Mouse (Mus musculus) stomach, postnatal 0 days (tissue): ENCODE data around the gene Mab21l2. TPM values are rescaled to one million over a fixed set of nuclear protein-coding genes. Genes with fewer than 3 reads are reported as not detected.

Experiments
- ATAC-seq: fragments of 200-750 bp; cut with Nextera tagmentation; 2 replicates; pipeline ENCODE4 v1.8.0; 2017; ENCODE audit not compliant: low FRiP score, low TSS enrichment
- DNase-seq: peaks from one replicate; pipeline ENCODE4 v3.0.0-alpha.2; 2016; ENCODE audit warnings: low spot score
- H3K27ac ChIP-seq: fragments of 300-500 bp; sonication (generic); replicated peaks from 2 replicates; pipeline ENCODE4 v1.5.1; 2014; ENCODE audit warnings: mild to moderate bottlenecking, control low read depth
- H3K27me3 ChIP-seq: fragments of 300-500 bp; sonication (generic); 2 replicates; pipeline ENCODE4 v1.6.1; 2014; ENCODE audit warnings: low read length; ENCODE audit not compliant: control insufficient read depth, insufficient read depth
- H3K36me3 ChIP-seq: fragments of 300-500 bp; sonication (generic); 2 replicates; pipeline ENCODE4 v1.6.1; 2014; ENCODE audit warnings: low read length, mixed read lengths; ENCODE audit not compliant: control insufficient read depth, insufficient read depth
- H3K4me1 ChIP-seq: fragments of 300-500 bp; sonication (generic); replicated peaks from 2 replicates; pipeline ENCODE4 v1.6.1; 2014; ENCODE audit warnings: antibody characterized with exemption; ENCODE audit not compliant: control insufficient read depth, insufficient read depth
- H3K4me2 ChIP-seq: fragments of 300-500 bp; sonication (generic); replicated peaks from 2 replicates; pipeline ENCODE4 v1.6.1; 2014; ENCODE audit warnings: low read depth, mild to moderate bottlenecking, control low read depth, moderate library complexity
- H3K4me3 ChIP-seq: fragments of 300-500 bp; sonication (generic); 2 replicates; pipeline ENCODE4 v1.5.1; 2014; ENCODE audit warnings: low read depth, low read length, control low read depth
- H3K9ac ChIP-seq: fragments of 300-500 bp; sonication (generic); 2 replicates; pipeline ENCODE4 v1.6.1; 2014; ENCODE audit warnings: mild to moderate bottlenecking, low read length, control low read depth, mixed read lengths
- H3K9me3 ChIP-seq: fragments of 300-500 bp; sonication (generic); 2 replicates; pipeline ENCODE4 v1.6.1; 2016; ENCODE audit warnings: low read length; ENCODE audit not compliant: control insufficient read depth
- CTCF ChIP-seq: IDR thresholded peaks from 2 replicates; pipeline ENCODE4 v1.5.1; 2016; ENCODE audit warnings: antibody characterized with exemption, low read depth, mild to moderate bottlenecking, moderate library complexity
- EP300 ChIP-seq: optimal IDR thresholded peaks from 2 replicates; pipeline ENCODE3; 2016; ENCODE audit warnings: antibody characterized with exemption
- WGBS: fragments of 180-500 bp; shearing (Covaris S2); extraction: QIAGEN DNeasy Blood & Tissue Kit; methylation state at CpG from one replicate; pipeline ENCODE4 v1.1.7; 2014; 5-methylcytosine and 5-hydroxymethylcytosine counted together
- polyA plus RNA-seq: library from polyadenylated mRNA; unstranded; fragments of >200 nt; fragmentation: Nextera tagmentation; extraction: Ambion mirVana; gene quantifications from 2 replicates; pipeline ENCODE4 v1.2.1, GENCODE M21; 2015

Gene Mab21l2
- polyA plus RNA-seq, 1 experiment from 2014 or later = 1.5 TPM

DNA sequence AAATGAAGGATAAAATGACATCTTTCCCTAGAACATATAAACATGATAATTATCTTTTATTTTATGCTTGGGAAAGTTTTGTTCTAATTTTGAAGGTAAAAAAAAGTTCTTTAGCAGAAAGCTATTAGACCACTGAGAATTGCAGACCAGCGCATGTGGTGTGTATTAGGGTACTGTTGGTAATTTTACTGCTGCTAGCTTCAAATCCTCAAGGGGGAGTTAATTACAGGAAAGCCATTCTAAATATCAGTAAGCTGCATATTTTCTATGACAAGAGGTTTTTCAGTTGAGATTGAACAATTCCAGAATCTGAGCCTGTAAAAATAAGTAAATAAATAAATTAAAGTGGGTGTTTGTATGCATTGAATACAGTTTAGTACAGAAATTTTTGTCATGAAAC lies 11.7 kb downstream of the Mab21l2 start:
- no peak overlapping the region for H3K4me2 ChIP-seq
- H3K36me3 ChIP-seq = no peaks in the 10 kb centered on the region
- H3K27ac ChIP-seq = no peak overlapping the region
- H3K9ac ChIP-seq = no peak overlapping the region
- no peaks in the 10 kb centered on the region for H3K4me1 ChIP-seq
- H3K4me3 ChIP-seq = no peak overlapping the region
- no peak for ATAC-seq
- 89% methylated on average over 1 of the region's 1 CpGs for WGBS
- H3K27me3 ChIP-seq = no peaks in the 10 kb centered on the region
- DNase-seq = no peak
- TF ChIP-seq CTCF (no peak), EP300 (no peak)
- no peaks in the 10 kb centered on the region for H3K9me3 ChIP-seq

DNA sequence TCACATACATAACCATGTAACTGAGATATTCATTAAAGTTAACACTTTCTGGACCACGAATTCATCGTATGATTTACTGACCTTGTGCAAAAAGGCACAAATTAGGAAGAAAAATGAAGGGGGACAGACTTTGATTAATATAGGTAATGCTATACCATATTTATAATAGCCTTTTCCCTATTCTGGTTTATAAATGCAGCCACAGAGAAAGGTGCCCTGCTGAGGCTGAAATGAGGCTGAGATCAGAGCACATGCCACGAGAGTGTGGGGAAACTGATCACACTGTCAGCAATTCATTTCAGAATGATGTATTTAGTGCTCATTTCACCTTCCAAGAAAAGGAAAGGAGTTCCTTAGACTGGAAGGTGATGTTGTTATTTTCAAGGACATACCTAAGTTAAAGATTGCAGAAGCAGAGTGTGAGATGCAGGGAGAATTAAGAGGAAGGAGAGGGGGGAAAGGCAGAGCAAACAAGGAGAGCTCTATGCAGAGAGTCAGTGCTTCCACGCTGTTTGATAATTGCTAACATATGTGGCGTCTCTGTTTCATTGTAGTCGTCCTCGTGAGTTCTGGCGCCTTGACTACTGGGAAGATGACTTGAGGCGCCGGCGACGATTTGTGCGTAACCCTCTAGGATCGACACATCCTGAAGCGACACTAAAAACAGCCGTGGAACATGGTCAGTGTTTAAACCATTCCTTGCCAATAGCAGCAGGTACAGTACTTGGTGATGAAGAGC lies 16.7 kb downstream of the Mab21l2 start:
- no peak for DNase-seq
- WGBS = 77% methylated on average over 16 of the region's 16 CpGs

DNA sequence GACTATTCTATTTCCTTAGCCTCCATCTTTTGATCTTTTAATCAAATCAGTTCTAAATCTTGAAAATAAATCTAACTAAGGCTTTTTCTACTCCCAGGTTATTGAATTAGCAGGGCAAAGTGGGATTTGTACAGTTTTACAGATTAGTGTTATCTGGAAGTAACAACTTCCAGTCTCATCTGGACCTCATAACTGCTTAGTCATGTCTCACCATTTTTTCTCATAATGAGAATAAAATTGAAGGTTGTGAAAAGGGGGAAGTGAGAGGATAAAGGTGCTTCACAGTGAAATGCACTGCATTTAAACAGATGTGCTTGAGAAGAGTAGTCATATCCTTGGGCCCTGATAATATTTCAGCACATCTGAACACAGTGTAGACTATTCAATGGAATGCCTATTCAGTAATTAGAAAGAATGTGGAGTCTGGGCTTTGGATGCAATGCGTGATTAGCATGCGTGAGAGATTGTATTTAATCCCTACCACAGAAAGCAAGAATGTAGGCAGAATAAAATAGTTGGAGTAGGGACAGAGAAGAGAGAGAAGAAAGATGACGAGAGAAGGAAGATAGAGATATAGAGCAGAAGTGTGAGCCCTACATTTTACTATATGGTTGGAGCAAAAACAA lies 25.4 kb downstream of the Mab21l2 start:
- Histone ChIP-seq H3K36me3 (no peaks in the 10 kb centered on the region), H3K9ac (no peak overlapping the region), H3K9me3 (no peaks in the 10 kb centered on the region), H3K27me3 (no peaks in the 10 kb centered on the region), H3K4me3 (no peak overlapping the region), H3K4me1 (no peaks in the 10 kb centered on the region), H3K4me2 (no peak overlapping the region), H3K27ac (no peak overlapping the region)
- TF ChIP-seq CTCF = no peak
- TF ChIP-seq EP300 = no peak
- WGBS = 77% methylated on average over 3 of the region's 3 CpGs
- ATAC-seq (no peak), DNase-seq (no peak)

More for the DNA sequence above, 16.7 kb downstream of the Mab21l2 start:
- Histone ChIP-seq H3K4me2 (no peak overlapping the region), H3K27me3 (no peaks in the 10 kb centered on the region), H3K9ac (no peak overlapping the region), H3K27ac (no peak overlapping the region), H3K9me3 (no peaks in the 10 kb centered on the region), H3K4me1 (no peaks in the 10 kb centered on the region), H3K36me3 (no peaks in the 10 kb centered on the region), H3K4me3 (no peak overlapping the region)
- ATAC-seq = no peak
- TF ChIP-seq EP300 (no peak), CTCF (no peak)

GRCm38 (mm10) chr3:86518506-86519109 lies 29.8 kb downstream of the Mab21l2 start:
- H3K4me2 ChIP-seq = no peak overlapping the region
- TF ChIP-seq CTCF (no peak), EP300 (no peak)
- no peak overlapping the region for H3K27ac ChIP-seq
- DNase-seq (no peak), ATAC-seq (no peak)
- no peaks in the 10 kb centered on the region for H3K9me3 ChIP-seq
- no peaks in the 10 kb centered on the region for H3K4me1 ChIP-seq
- no peak overlapping the region for H3K4me3 ChIP-seq
- no peaks in the 10 kb centered on the region for H3K27me3 ChIP-seq
- H3K9ac ChIP-seq = no peak overlapping the region
- WGBS = 76% methylated on average over 2 of the region's 2 CpGs
- no peaks in the 10 kb centered on the region for H3K36me3 ChIP-seq

DNA sequence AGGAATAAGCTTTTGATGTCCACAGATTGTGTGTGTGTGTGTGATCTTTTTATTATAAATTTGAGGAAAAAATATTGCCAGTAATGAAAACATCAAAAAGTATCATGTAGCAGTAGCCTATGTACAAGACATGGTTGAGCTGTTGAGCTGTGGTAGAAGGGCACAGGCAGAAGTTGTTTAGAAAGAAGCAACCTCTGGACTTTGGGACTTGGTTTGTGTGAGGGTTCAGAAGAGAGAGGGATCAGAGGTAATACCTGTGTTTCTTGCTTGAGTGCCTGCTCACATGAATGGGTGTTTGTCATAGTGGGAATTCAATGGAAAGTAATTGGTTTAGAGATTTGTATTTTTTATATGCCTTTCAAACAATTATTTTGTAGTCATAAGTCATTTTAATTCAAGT lies 47.8 kb downstream of the Mab21l2 start:
- TF ChIP-seq EP300 = no peak
- TF ChIP-seq CTCF = no peak
- Histone ChIP-seq H3K4me2 (no peak overlapping the region), H3K27ac (no peak overlapping the region), H3K4me1 (no peaks in the 10 kb centered on the region), H3K9me3 (no peaks in the 10 kb centered on the region), H3K9ac (no peak overlapping the region), H3K36me3 (no peaks in the 10 kb centered on the region), H3K27me3 (no peaks in the 10 kb centered on the region), H3K4me3 (no peak overlapping the region)
- DNase-seq (no peak), ATAC-seq (no peak)
